Mouse (Mus musculus): ENCODE data around the gene Fggy. TPM values are rescaled to one million over a fixed set of nuclear protein-coding genes. Genes with fewer than 3 reads are reported as not detected.

The Fggy gene
- polyA plus RNA-seq, 1 experiment from 2014 or later = 6.3 TPM

DNA sequence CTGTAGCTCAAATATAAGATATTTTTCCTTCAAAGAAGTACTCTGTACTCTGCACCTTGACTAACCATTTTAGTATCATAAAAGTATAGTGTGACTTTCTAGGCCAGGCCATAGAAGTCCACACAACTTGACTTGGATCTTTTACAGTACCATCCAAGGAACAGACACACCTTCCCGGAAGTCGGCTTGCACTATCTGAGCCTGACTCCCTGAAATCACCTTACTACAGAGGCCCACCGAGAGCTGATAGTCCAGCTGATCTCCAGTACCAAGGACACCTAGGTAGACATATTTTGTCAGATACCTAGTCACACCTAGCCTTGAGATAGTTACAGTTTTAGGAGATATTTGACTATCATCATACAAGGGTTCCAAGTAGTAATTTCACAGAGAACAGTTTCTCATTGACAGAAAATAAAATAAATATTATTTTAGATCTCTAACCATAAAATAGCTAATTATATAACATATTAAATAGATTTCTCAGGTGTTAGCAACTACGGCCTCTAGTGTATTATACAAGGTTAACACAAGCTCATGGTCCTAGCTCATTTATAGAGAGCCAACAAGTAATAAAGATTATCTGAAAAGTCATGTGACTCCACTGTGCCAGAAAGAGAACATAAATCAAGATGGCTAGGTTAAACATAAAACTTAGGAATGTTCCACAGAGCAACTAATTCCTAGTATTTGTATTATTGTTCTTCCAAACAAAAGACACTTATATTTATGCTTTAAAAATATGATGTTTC lies 15.1 kb upstream of the Fggy start:
- H3K27me3 ChIP-seq (replicated peaks; ENCODE audit: control insufficient read depth, insufficient read depth, low read length) = no peaks in the 10 kb centered on the region
- WGBS = 93% methylated on average over 4 of the region's 4 CpGs
- ATAC-seq = no peak

DNA sequence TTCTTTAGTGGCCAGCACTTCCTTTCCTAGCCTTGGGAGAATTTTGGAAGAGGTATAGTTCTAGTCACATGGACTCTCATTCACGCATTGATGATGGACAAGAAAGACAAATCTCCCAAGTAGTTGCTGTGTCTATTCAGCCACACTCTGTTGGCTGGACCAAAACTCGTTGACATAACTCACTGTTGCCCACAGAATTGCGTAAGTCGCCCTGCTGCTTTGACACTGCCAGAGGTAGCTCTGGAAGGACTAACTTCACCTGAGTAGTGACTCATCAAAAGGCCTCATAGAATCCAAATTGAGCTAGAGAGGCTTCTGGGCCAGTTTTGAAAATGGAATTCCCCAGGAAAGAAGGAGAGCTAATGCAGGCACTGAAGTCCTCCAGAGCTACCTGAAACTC lies 13.8 kb upstream of the Fggy start:
- peaks cover 3% of the 10 kb centered on the region; the same call in 1 of the 2 replicates for H3K4me1 ChIP-seq (ENCODE audit: control insufficient read depth, insufficient read depth, low read length)

More for the DNA sequence above, 15.1 kb upstream of the Fggy start:
- no peak for DNase-seq (ENCODE audit: low spot score)
- H3K36me3 ChIP-seq (ENCODE audit: control insufficient read depth, insufficient read depth, low read length) = no peaks in the 10 kb centered on the region
- no peaks in the 10 kb centered on the region for H3K9me3 ChIP-seq (replicated peaks; ENCODE audit: control insufficient read depth, low read length)
- no peak overlapping the region for H3K4me3 ChIP-seq (ENCODE audit: low read depth, low read length)
- no peak overlapping the region for H3K27ac ChIP-seq (ENCODE audit: low read depth, low read length)
- H3K9ac ChIP-seq (ENCODE audit: low read length) = no peak overlapping the region
- H3K4me1 ChIP-seq (ENCODE audit: control insufficient read depth, insufficient read depth, low read length) = peaks cover 3% of the 10 kb centered on the region; the same call in 1 of the 2 replicates
- H3K4me2 ChIP-seq (ENCODE audit: low read length) = no peak overlapping the region

GRCm38 (mm10) chr4:95556663-95557332 lies 509 bp upstream of the Fggy start:
- Histone ChIP-seq H3K9me3 (replicated peaks; ENCODE audit: control insufficient read depth, low read length) (no peaks in the 10 kb centered on the region), H3K4me2 (ENCODE audit: low read length) (peak overlapping the region; percentile 50), H3K4me1 (ENCODE audit: control insufficient read depth, insufficient read depth, low read length) (peaks cover 12% of the 10 kb centered on the region), H3K36me3 (ENCODE audit: control insufficient read depth, insufficient read depth, low read length) (no peaks in the 10 kb centered on the region), H3K27me3 (replicated peaks; ENCODE audit: control insufficient read depth, insufficient read depth, low read length) (no peaks in the 10 kb centered on the region), H3K4me3 (ENCODE audit: low read depth, low read length) (peak overlapping the region; percentile 31), H3K9ac (ENCODE audit: low read length) (peak overlapping the region; percentile 57), H3K27ac (ENCODE audit: low read depth, low read length) (0 out of 2 replicates have a peak overlapping the region, but pooled peaks have one; percentile 21)
- no peak for DNase-seq (ENCODE audit: low spot score)
- 50% methylated on average over 16 of the region's 16 CpGs for WGBS
- ATAC-seq = no peak; the same call in none of the 2 replicates

More for the DNA sequence above, 13.8 kb upstream of the Fggy start:
- Histone ChIP-seq H3K4me2 (ENCODE audit: low read length) (no peak overlapping the region), H3K4me3 (ENCODE audit: low read depth, low read length) (no peak overlapping the region), H3K27ac (ENCODE audit: low read depth, low read length) (no peak overlapping the region), H3K27me3 (replicated peaks; ENCODE audit: control insufficient read depth, insufficient read depth, low read length) (no peaks in the 10 kb centered on the region), H3K9ac (ENCODE audit: low read length) (no peak overlapping the region), H3K9me3 (replicated peaks; ENCODE audit: control insufficient read depth, low read length) (no peaks in the 10 kb centered on the region), H3K36me3 (ENCODE audit: control insufficient read depth, insufficient read depth, low read length) (no peaks in the 10 kb centered on the region)
- DNase-seq (ENCODE audit: low spot score) = no peak
- WGBS = 83% methylated on average over 4 of the region's 4 CpGs
- no peak for ATAC-seq

DNA sequence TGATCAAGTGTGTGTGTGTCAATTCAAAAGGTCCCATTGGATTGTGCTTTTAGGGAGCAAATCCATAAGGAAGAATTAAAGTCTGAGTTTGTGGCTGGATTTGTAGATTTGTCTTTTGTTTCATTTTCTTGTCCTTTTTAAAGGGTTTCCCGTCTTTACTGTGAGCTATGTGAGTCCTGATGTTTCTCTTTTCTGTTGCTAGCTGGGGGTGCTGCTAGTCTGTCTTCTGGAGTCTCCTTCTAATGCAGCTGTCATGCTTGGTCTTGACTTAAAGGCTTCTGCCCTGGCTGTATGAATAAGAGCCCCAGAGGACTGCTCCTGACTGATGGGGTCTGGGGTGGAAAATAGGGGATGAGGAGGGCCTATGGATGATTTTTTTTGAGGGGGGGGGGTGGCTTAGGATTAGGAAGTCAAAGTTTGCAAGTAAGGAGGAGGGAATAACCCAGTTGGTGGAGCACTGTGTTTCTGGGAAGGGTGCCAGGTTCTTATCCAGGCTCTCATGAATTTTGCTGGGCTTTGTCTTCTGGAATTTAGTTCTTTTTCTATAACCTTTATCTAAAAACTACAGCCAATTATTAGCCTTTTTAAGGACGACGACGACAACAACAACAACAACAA lies 1.1 kb downstream of the Fggy start:
- no peak overlapping the region; the same call in 1 of the 2 replicates for H3K27ac ChIP-seq (ENCODE audit: low read depth, low read length)
- DNase-seq (ENCODE audit: low spot score) = peak; percentile 56
- no peaks in the 10 kb centered on the region for H3K9me3 ChIP-seq (replicated peaks; ENCODE audit: control insufficient read depth, low read length)
- no peak for ATAC-seq
- H3K4me3 ChIP-seq (ENCODE audit: low read depth, low read length) = no peak overlapping the region
- peak overlapping the region; percentile 50; the same call in 1 of the 2 replicates for H3K4me2 ChIP-seq (ENCODE audit: low read length)
- H3K27me3 ChIP-seq (replicated peaks; ENCODE audit: control insufficient read depth, insufficient read depth, low read length) = no peaks in the 10 kb centered on the region
- H3K36me3 ChIP-seq (ENCODE audit: control insufficient read depth, insufficient read depth, low read length) = no peaks in the 10 kb centered on the region
- no peak overlapping the region for H3K9ac ChIP-seq (ENCODE audit: low read length)
- peaks cover 12% of the 10 kb centered on the region for H3K4me1 ChIP-seq (ENCODE audit: control insufficient read depth, insufficient read depth, low read length)
- 34% methylated on average over 4 of the region's 4 CpGs for WGBS

DNA sequence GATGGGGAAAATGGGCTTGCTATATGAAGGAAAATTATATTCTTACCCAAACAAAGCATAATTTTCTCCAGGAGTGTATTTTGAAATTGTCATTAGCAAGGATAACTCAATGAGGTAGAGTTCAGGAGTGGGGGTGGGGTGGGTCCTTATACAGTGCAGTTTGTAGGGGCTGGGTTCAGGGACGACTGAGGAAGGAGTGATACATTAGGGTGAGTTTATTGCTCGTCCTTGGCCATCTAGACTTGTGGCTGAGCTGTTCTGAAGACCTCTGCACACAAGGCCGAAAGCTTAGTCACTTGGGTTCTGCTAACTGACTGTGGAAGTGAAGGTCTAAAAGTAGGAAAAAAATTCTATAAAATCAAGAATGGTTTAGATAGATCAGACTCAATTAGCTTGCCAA lies 14.3 kb downstream of the Fggy start:
- Histone ChIP-seq H3K27me3 (replicated peaks; ENCODE audit: control insufficient read depth, insufficient read depth, low read length) (no peaks in the 10 kb centered on the region), H3K4me3 (ENCODE audit: low read depth, low read length) (no peak overlapping the region), H3K4me1 (ENCODE audit: control insufficient read depth, insufficient read depth, low read length) (peaks cover 3% of the 10 kb centered on the region; the same call in 1 of the 2 replicates), H3K9me3 (replicated peaks; ENCODE audit: control insufficient read depth, low read length) (no peaks in the 10 kb centered on the region; the same call in 1 of the 2 replicates), H3K27ac (ENCODE audit: low read depth, low read length) (no peak overlapping the region), H3K4me2 (ENCODE audit: low read length) (no peak overlapping the region), H3K36me3 (ENCODE audit: control insufficient read depth, insufficient read depth, low read length) (no peaks in the 10 kb centered on the region), H3K9ac (ENCODE audit: low read length) (no peak overlapping the region)
- no peak for DNase-seq (ENCODE audit: low spot score)
- ATAC-seq = no peak
- WGBS = 82% methylated on average over 3 of the region's 3 CpGs

- H3K36me3 ChIP-seq (ENCODE audit: control insufficient read depth, insufficient read depth, low read length) = no peaks in the 10 kb centered on the region
- H3K4me3 ChIP-seq (ENCODE audit: low read depth, low read length) = no peak overlapping the region
- no peaks in the 10 kb centered on the region; the same call in 1 of the 2 replicates for H3K9me3 ChIP-seq (replicated peaks; ENCODE audit: control insufficient read depth, low read length)
- no peak overlapping the region for H3K27ac ChIP-seq (ENCODE audit: low read depth, low read length)
- H3K4me2 ChIP-seq (ENCODE audit: low read length) = no peak overlapping the region
- peaks cover 3% of the 10 kb centered on the region; the same call in 1 of the 2 replicates for H3K4me1 ChIP-seq (ENCODE audit: control insufficient read depth, insufficient read depth, low read length)
- DNase-seq (ENCODE audit: low spot score) (peak; percentile 27), ATAC-seq (no peak)
- no peaks in the 10 kb centered on the region for H3K27me3 ChIP-seq (replicated peaks; ENCODE audit: control insufficient read depth, insufficient read depth, low read length)
- H3K9ac ChIP-seq (ENCODE audit: low read length) = no peak overlapping the region
Observed at GRCm38 (mm10) chr4:95573704-95574103, 16.4 kb downstream of the Fggy start.

DNA sequence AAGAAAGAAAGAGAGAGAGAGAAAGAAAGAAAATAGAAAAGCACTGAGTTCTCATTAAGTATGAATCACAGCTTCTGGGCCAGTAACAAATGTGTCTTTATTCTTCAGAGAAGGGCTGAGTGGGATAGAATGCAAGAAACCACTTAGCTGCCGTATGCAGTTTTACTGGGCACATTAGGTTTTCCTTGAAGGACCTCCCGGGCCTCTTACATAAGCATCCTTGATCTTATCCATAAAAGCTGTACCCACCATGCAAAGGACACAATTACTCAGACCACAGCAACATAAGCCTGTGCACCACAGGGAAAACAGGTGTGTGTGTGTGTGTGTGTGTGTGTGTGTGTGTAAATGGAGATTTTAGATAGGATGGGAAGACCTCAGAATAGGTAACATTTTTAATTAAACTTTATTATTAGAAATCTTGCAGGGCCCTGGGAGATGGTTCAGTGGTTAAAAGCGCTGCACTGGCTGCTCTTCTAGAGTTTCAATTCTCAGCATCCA lies 18.2 kb downstream of the Fggy start:
- no peak overlapping the region for H3K9ac ChIP-seq (ENCODE audit: low read length)
- ATAC-seq (no peak; the same call in 1 of the 2 replicates), DNase-seq (ENCODE audit: low spot score) (peak; percentile 34)
- WGBS = 52% methylated on average over 3 of the region's 3 CpGs
- no peaks in the 10 kb centered on the region for H3K36me3 ChIP-seq (ENCODE audit: control insufficient read depth, insufficient read depth, low read length)
- peaks cover 3% of the 10 kb centered on the region; the same call in 1 of the 2 replicates for H3K4me1 ChIP-seq (ENCODE audit: control insufficient read depth, insufficient read depth, low read length)
- no peaks in the 10 kb centered on the region for H3K27me3 ChIP-seq (replicated peaks; ENCODE audit: control insufficient read depth, insufficient read depth, low read length)
- no peaks in the 10 kb centered on the region; the same call in 1 of the 2 replicates for H3K9me3 ChIP-seq (replicated peaks; ENCODE audit: control insufficient read depth, low read length)
- H3K4me2 ChIP-seq (ENCODE audit: low read length) = no peak overlapping the region
- H3K27ac ChIP-seq (ENCODE audit: low read depth, low read length) = no peak overlapping the region
- H3K4me3 ChIP-seq (ENCODE audit: low read depth, low read length) = no peak overlapping the region

GRCm38 (mm10) chr4:95579183-95579582 lies 21.9 kb downstream of the Fggy start:
- Histone ChIP-seq H3K4me3 (ENCODE audit: low read depth, low read length) (no peak overlapping the region), H3K27ac (ENCODE audit: low read depth, low read length) (no peak overlapping the region), H3K9ac (ENCODE audit: low read length) (no peak overlapping the region), H3K4me2 (ENCODE audit: low read length) (no peak overlapping the region), H3K27me3 (replicated peaks; ENCODE audit: control insufficient read depth, insufficient read depth, low read length) (no peaks in the 10 kb centered on the region), H3K36me3 (ENCODE audit: control insufficient read depth, insufficient read depth, low read length) (no peaks in the 10 kb centered on the region), H3K4me1 (ENCODE audit: control insufficient read depth, insufficient read depth, low read length) (peaks cover 3% of the 10 kb centered on the region; the same call in 1 of the 2 replicates), H3K9me3 (replicated peaks; ENCODE audit: control insufficient read depth, low read length) (no peaks in the 10 kb centered on the region; the same call in 1 of the 2 replicates)
- 91% methylated on average over 5 of the region's 5 CpGs for WGBS
- DNase-seq (ENCODE audit: low spot score) = no peak
- ATAC-seq = no peak

Measured in forebrain, embryonic 14.5 days (tissue).